Mouse (Mus musculus): Measurements from ENCODE around the gene Myadml2. TPM values are rescaled to one million over a fixed set of nuclear protein-coding genes. Genes with fewer than 3 reads are reported as not detected.

Myadml2 gene
- total and polyA plus RNA-seq, 3 experiments: not detected

GRCm38 (mm10) chr11:120672687-120673593 lies 25.0 kb upstream of the Myadml2 start, which contains the start of gene Aspscr1 (continued):
- peak in 1 of 2 experiments; percentile 55; a peak in 2 of 4 replicates for TF ChIP-seq EP300 (IDR thresholded peaks at IDR 0.05; ENCODE audit: low read depth in 1 of 2, low read length in 2 of 2)
- peak; percentile 89 for TF ChIP-seq NELFE (IDR thresholded peaks at IDR 0.05; ENCODE audit: low read depth, low read length)
- TF ChIP-seq KAT2A (conservative IDR thresholded peaks at IDR 0.05; ENCODE audit: low read depth, low read length): no peak; the same call in 1 of the 2 replicates
- TF ChIP-seq MYC (IDR thresholded peaks at IDR 0.05; ENCODE audit: low read depth, low read length): peak; percentile 95
- peak; percentile 76 for TF ChIP-seq SIN3A (IDR thresholded peaks at IDR 0.05; ENCODE audit: low read length)
- TF ChIP-seq USF1 (IDR thresholded peaks at IDR 0.05; ENCODE audit: low read depth, low read length): peak; percentile 99
- no peak for TF ChIP-seq ZKSCAN1 (IDR thresholded peaks at IDR 0.05; ENCODE audit: low read depth, low read length)
- TF ChIP-seq GATA1 (IDR thresholded peaks at IDR 0.05; ENCODE audit: low read depth, low read length): no peak
- no peak for TF ChIP-seq TAL1 (IDR thresholded peaks at IDR 0.05; ENCODE audit: low read length)
- peak; percentile 67 for TF ChIP-seq TCF12 (IDR thresholded peaks at IDR 0.05; ENCODE audit: low read depth, low read length)
- no peak for TF ChIP-seq POLR2AphosphoS5 (IDR thresholded peaks at IDR 0.05; ENCODE audit: borderline replicate concordance, low read depth, low read length)

- Histone ChIP-seq H3K4me3 (ENCODE audit: control insufficient read depth in 1 of 2, insufficient read depth in 1 of 2, low read depth in 2 of 2, low read length in 2 of 2) (no peak overlapping the region), H3K27ac (ENCODE audit: control insufficient read depth, low read depth, low read length) (no peak overlapping the region), H3K36me3 (ENCODE audit: control insufficient read depth in 1 of 2, insufficient read depth in 2 of 2, low read length in 2 of 2) (no peaks in the 10 kb centered on the region), H3K9me3 (replicated peaks; ENCODE audit: insufficient read depth, low read length) (no peaks in the 10 kb centered on the region), H3K79me2 (ENCODE audit: control insufficient read depth, insufficient read depth, low read length, poor library complexity) (no peaks in the 10 kb centered on the region), H3K9ac (ENCODE audit: control insufficient read depth, low read depth, low read length, poor library complexity, severe bottlenecking) (no peak overlapping the region), H3K4me1 (ENCODE audit: control insufficient read depth in 1 of 2, insufficient read depth in 2 of 2, low read length in 2 of 2) (no peaks in the 10 kb centered on the region), H3K27me3 (ENCODE audit: control insufficient read depth in 1 of 2, insufficient read depth in 2 of 2, low read length in 2 of 2) (peaks cover 0 to 2% of the 10 kb centered on the region in 2 experiments; a peak in 2 of 4 replicates)
- TF ChIP-seq KAT2A (conservative IDR thresholded peaks at IDR 0.05; ENCODE audit: low read depth, low read length) (no peak), USF1 (IDR thresholded peaks at IDR 0.05; ENCODE audit: low read depth, low read length) (0 out of 2 replicates have a peak, but pooled peaks have one; percentile 11)
- no peak for DNase-seq (ENCODE audit: low read depth, low spot score)
Measured at GRCm38 (mm10) chr11:120666617-120667016, 18.7 kb upstream of the Myadml2 start.

GRCm38 (mm10) chr11:120665406-120665805 lies 17.4 kb upstream of the Myadml2 start:
- no peak overlapping the region for H3K4me3 ChIP-seq (ENCODE audit: control insufficient read depth in 1 of 2, insufficient read depth in 1 of 2, low read depth in 2 of 2, low read length in 2 of 2)
- peaks cover 0 to 2% of the 10 kb centered on the region in 2 experiments; a peak in 2 of 4 replicates for H3K27me3 ChIP-seq (ENCODE audit: control insufficient read depth in 1 of 2, insufficient read depth in 2 of 2, low read length in 2 of 2)
- H3K27ac ChIP-seq (ENCODE audit: control insufficient read depth, low read depth, low read length): no peak overlapping the region
- no peaks in the 10 kb centered on the region for H3K4me1 ChIP-seq (ENCODE audit: control insufficient read depth in 1 of 2, insufficient read depth in 2 of 2, low read length in 2 of 2)
- no peaks in the 10 kb centered on the region for H3K79me2 ChIP-seq (ENCODE audit: control insufficient read depth, insufficient read depth, low read length, poor library complexity)
- no peaks in the 10 kb centered on the region for H3K36me3 ChIP-seq (ENCODE audit: control insufficient read depth in 1 of 2, insufficient read depth in 2 of 2, low read length in 2 of 2)
- DNase-seq (ENCODE audit: low read depth, low spot score): no peak
- no peaks in the 10 kb centered on the region for H3K9me3 ChIP-seq (replicated peaks; ENCODE audit: insufficient read depth, low read length)
- no peak for TF ChIP-seq MAX (IDR thresholded peaks at IDR 0.05; ENCODE audit: low read length)
- no peak for TF ChIP-seq JUND (IDR thresholded peaks at IDR 0.05; ENCODE audit: low read depth, low read length)
- no peak for TF ChIP-seq BHLHE40 (IDR thresholded peaks at IDR 0.05; ENCODE audit: borderline replicate concordance, low read depth, low read length)
- H3K9ac ChIP-seq (ENCODE audit: control insufficient read depth, low read depth, low read length, poor library complexity, severe bottlenecking): no peak overlapping the region

Measured in MEL (cell line).